Mouse (Mus musculus): ENCODE results near the gene Fam122a. TPM values are rescaled to one million over a fixed set of nuclear protein-coding genes. Genes with fewer than 3 reads are reported as not detected.

Fam122a gene
- polyA plus RNA-seq (2015; fragmentation: Nextera tagmentation; extraction: Ambion mirVana): 40.4 and 42.7 TPM in 2 replicates

GRCm38 (mm10) chr19:24476929-24477882, at the start of gene Fam122a:
Fam122a (minus strand) TSS chr19:24477356.
- peak; percentile 96 for ATAC-seq (ENCODE audit: borderline replicate concordance, extremely low read depth, low FRiP score, low TSS enrichment)
- Histone ChIP-seq H3K27me3 (no peaks in the 10 kb centered on the region), H3K4me3 (peak within 1 kb of the TSS; percentile 68), H3K4me1 (peaks cover 14% of the 10 kb centered on the region), H3K9me3 (no peaks in the 10 kb centered on the region), H3K4me2 (peak within 1 kb of the TSS; percentile 86), H3K27ac (peak within 1 kb of the TSS; percentile 89), H3K9ac (peak within 1 kb of the TSS; percentile 94), H3K36me3 (no peaks in the 10 kb centered on the region)
- WGBS: under 1% methylated on average over 80 of the region's 92 CpGs

GRCm38 (mm10) chr19:24523476-24524313, 46.5 kb upstream of the Fam122a start:
- Histone ChIP-seq H3K27me3 (no peaks in the 10 kb centered on the region), H3K4me3 (no peak overlapping the region), H3K4me1 (no peaks in the 10 kb centered on the region), H3K9me3 (no peaks in the 10 kb centered on the region), H3K36me3 (no peaks in the 10 kb centered on the region), H3K9ac (no peak overlapping the region), H3K4me2 (no peak overlapping the region), H3K27ac (no peak overlapping the region)
- no peak for ATAC-seq (ENCODE audit: borderline replicate concordance, extremely low read depth, low FRiP score, low TSS enrichment)
- WGBS: 71% methylated on average over 15 of the region's 15 CpGs

- no peak overlapping the region for H3K9ac ChIP-seq
- no peaks in the 10 kb centered on the region for H3K36me3 ChIP-seq
- H3K27ac ChIP-seq: no peak overlapping the region
- H3K4me2 ChIP-seq: no peak overlapping the region
- WGBS: 76% methylated on average over 7 of the region's 7 CpGs
- H3K9me3 ChIP-seq: no peaks in the 10 kb centered on the region
- no peaks in the 10 kb centered on the region for H3K27me3 ChIP-seq
- no peak for ATAC-seq (ENCODE audit: borderline replicate concordance, extremely low read depth, low FRiP score, low TSS enrichment)
- H3K4me1 ChIP-seq: no peaks in the 10 kb centered on the region
- H3K4me3 ChIP-seq: no peak overlapping the region
Observed at GRCm38 (mm10) chr19:24521997-24522396, 44.8 kb upstream of the Fam122a start.

- Histone ChIP-seq H3K9ac (no peak overlapping the region), H3K27ac (no peak overlapping the region), H3K36me3 (no peaks in the 10 kb centered on the region), H3K27me3 (no peaks in the 10 kb centered on the region), H3K4me1 (no peaks in the 10 kb centered on the region), H3K4me3 (no peak overlapping the region), H3K4me2 (no peak overlapping the region), H3K9me3 (no peaks in the 10 kb centered on the region)
- ATAC-seq (ENCODE audit: borderline replicate concordance, extremely low read depth, low FRiP score, low TSS enrichment): no peak
- 60% methylated on average over 9 of the region's 9 CpGs for WGBS
Observed at GRCm38 (mm10) chr19:24521146-24521545, 44.0 kb upstream of the Fam122a start.

GRCm38 (mm10) chr19:24519732-24520409, 42.7 kb upstream of the Fam122a start:
- WGBS: 80% methylated on average over 6 of the region's 6 CpGs
- no peaks in the 10 kb centered on the region for H3K9me3 ChIP-seq
- H3K27ac ChIP-seq: no peak overlapping the region
- no peak overlapping the region for H3K4me2 ChIP-seq
- no peak overlapping the region for H3K9ac ChIP-seq
- H3K4me3 ChIP-seq: no peak overlapping the region
- H3K4me1 ChIP-seq: peaks cover 2% of the 10 kb centered on the region; the same call in 1 of the 2 replicates
- H3K36me3 ChIP-seq: no peaks in the 10 kb centered on the region
- ATAC-seq (ENCODE audit: borderline replicate concordance, extremely low read depth, low FRiP score, low TSS enrichment): no peak
- H3K27me3 ChIP-seq: no peaks in the 10 kb centered on the region

- no peak overlapping the region for H3K4me3 ChIP-seq
- no peak overlapping the region for H3K27ac ChIP-seq
- H3K36me3 ChIP-seq: no peaks in the 10 kb centered on the region
- no peaks in the 10 kb centered on the region for H3K9me3 ChIP-seq
- no peaks in the 10 kb centered on the region for H3K27me3 ChIP-seq
- H3K9ac ChIP-seq: no peak overlapping the region
- peaks cover 4% of the 10 kb centered on the region; the same call in 1 of the 2 replicates for H3K4me1 ChIP-seq
- no peak for ATAC-seq (ENCODE audit: borderline replicate concordance, extremely low read depth, low FRiP score, low TSS enrichment)
- no peak overlapping the region for H3K4me2 ChIP-seq
Observed at GRCm38 (mm10) chr19:24518384-24518783, 41.2 kb upstream of the Fam122a start.

- 46% methylated on average over 7 of the region's 7 CpGs for WGBS
- no peaks in the 10 kb centered on the region for H3K36me3 ChIP-seq
- no peaks in the 10 kb centered on the region for H3K9me3 ChIP-seq
- ATAC-seq (ENCODE audit: borderline replicate concordance, extremely low read depth, low FRiP score, low TSS enrichment): no peak
- no peak overlapping the region for H3K9ac ChIP-seq
- no peak overlapping the region for H3K4me3 ChIP-seq
- no peaks in the 10 kb centered on the region for H3K27me3 ChIP-seq
- no peak overlapping the region for H3K27ac ChIP-seq
- no peak overlapping the region for H3K4me2 ChIP-seq
- peaks cover 4% of the 10 kb centered on the region; the same call in 1 of the 2 replicates for H3K4me1 ChIP-seq
Observed at GRCm38 (mm10) chr19:24517057-24517456, 39.9 kb upstream of the Fam122a start.

- 85% methylated on average over 3 of the region's 3 CpGs for WGBS
Observed at GRCm38 (mm10) chr19:24515941-24516340, 38.8 kb upstream of the Fam122a start.

GRCm38 (mm10) chr19:24514661-24515642, 37.8 kb upstream of the Fam122a start:
- Histone ChIP-seq H3K36me3 (no peaks in the 10 kb centered on the region), H3K27me3 (no peaks in the 10 kb centered on the region), H3K4me1 (peaks cover 4% of the 10 kb centered on the region; the same call in 1 of the 2 replicates), H3K27ac (no peak overlapping the region), H3K9me3 (no peaks in the 10 kb centered on the region), H3K4me2 (no peak overlapping the region), H3K9ac (no peak overlapping the region), H3K4me3 (no peak overlapping the region)
- no peak for ATAC-seq (ENCODE audit: borderline replicate concordance, extremely low read depth, low FRiP score, low TSS enrichment)
- WGBS: 62% methylated on average over 15 of the region's 15 CpGs

More at GRCm38 (mm10) chr19:24515941-24516340, 38.8 kb upstream of the Fam122a start:
- no peak overlapping the region for H3K4me3 ChIP-seq
- H3K27me3 ChIP-seq: no peaks in the 10 kb centered on the region
- no peak overlapping the region for H3K9ac ChIP-seq
- no peak for ATAC-seq (ENCODE audit: borderline replicate concordance, extremely low read depth, low FRiP score, low TSS enrichment)
- no peaks in the 10 kb centered on the region for H3K36me3 ChIP-seq
- H3K27ac ChIP-seq: no peak overlapping the region
- peaks cover 4% of the 10 kb centered on the region; the same call in 1 of the 2 replicates for H3K4me1 ChIP-seq
- H3K9me3 ChIP-seq: no peaks in the 10 kb centered on the region
- no peak overlapping the region for H3K4me2 ChIP-seq

- H3K9ac ChIP-seq: no peak overlapping the region
- peak; percentile 69; the same call in 1 of the 2 replicates for ATAC-seq (ENCODE audit: borderline replicate concordance, extremely low read depth, low FRiP score, low TSS enrichment)
- peaks cover 4% of the 10 kb centered on the region; the same call in 1 of the 2 replicates for H3K4me1 ChIP-seq
- no peak overlapping the region for H3K27ac ChIP-seq
- no peaks in the 10 kb centered on the region for H3K9me3 ChIP-seq
- no peak overlapping the region for H3K4me2 ChIP-seq
- H3K36me3 ChIP-seq: no peaks in the 10 kb centered on the region
- no peak overlapping the region for H3K4me3 ChIP-seq
- no peaks in the 10 kb centered on the region for H3K27me3 ChIP-seq
- 59% methylated on average over 20 of the region's 20 CpGs for WGBS
Observed at GRCm38 (mm10) chr19:24513105-24513843, 36.1 kb upstream of the Fam122a start.

Measured in lung, embryonic 15.5 days (tissue).